Mouse (Mus musculus): Measurements from ENCODE around the gene Upf3b. TPM values are rescaled to one million over a fixed set of nuclear protein-coding genes. Genes with fewer than 3 reads are reported as not detected.
A peak's percentile ranks its signal among the peaks of the same experiment; 100 is the strongest.
"Not testable (repeated sequence)": the region's sequence is repeated elsewhere in the genome, so short reads cannot be mapped to it uniquely, and the experiment has no call there.

The Upf3b gene
- polyA plus RNA-seq, 1 experiment from 2014 or later = 14.2 TPM

- Histone ChIP-seq H3K27ac (ENCODE audit: low read length) (peak within 1 kb of the TSS; percentile 91), H3K4me2 (ENCODE audit: low read depth, low read length) (peak within 1 kb of the TSS; percentile 65), H3K9ac (ENCODE audit: low read depth, low read length) (peak within 1 kb of the TSS; percentile 74), H3K4me1 (ENCODE audit: control insufficient read depth, insufficient read depth, low read length) (no peaks in the 10 kb centered on the region), H3K36me3 (ENCODE audit: control insufficient read depth, insufficient read depth, low read length) (no peaks in the 10 kb centered on the region), H3K9me3 (ENCODE audit: control insufficient read depth, low read length) (no peaks in the 10 kb centered on the region), H3K27me3 (replicated peaks; ENCODE audit: control insufficient read depth, insufficient read depth, low read length) (no peaks in the 10 kb centered on the region), H3K4me3 (ENCODE audit: low read length) (peak within 1 kb of the TSS; percentile 56)
- WGBS = 9% methylated on average over 38 of the region's 38 CpGs
- peak; percentile 94 for ATAC-seq
These were observed 25.0 kb downstream of the Upf3b start, which contains the start of gene Rpl39 for GRCm38 (mm10) chrX:37084927-37085660. TSS of gene Rpl39 (minus strand) at chrX:37085402.

- peak; percentile 40 for ATAC-seq
- peak overlapping the region; percentile 91 for H3K27ac ChIP-seq (ENCODE audit: low read length)
- H3K9me3 ChIP-seq (ENCODE audit: control insufficient read depth, low read length) = no peaks in the 10 kb centered on the region
- WGBS = 11% methylated on average over 19 of the region's 19 CpGs
- no peaks in the 10 kb centered on the region for H3K27me3 ChIP-seq (replicated peaks; ENCODE audit: control insufficient read depth, insufficient read depth, low read length)
- peak overlapping the region; percentile 74 for H3K9ac ChIP-seq (ENCODE audit: low read depth, low read length)
- peak overlapping the region; percentile 56 for H3K4me3 ChIP-seq (ENCODE audit: low read length)
- no peaks in the 10 kb centered on the region for H3K4me1 ChIP-seq (ENCODE audit: control insufficient read depth, insufficient read depth, low read length)
- H3K4me2 ChIP-seq (ENCODE audit: low read depth, low read length) = peak overlapping the region; percentile 65
- H3K36me3 ChIP-seq (ENCODE audit: control insufficient read depth, insufficient read depth, low read length) = no peaks in the 10 kb centered on the region
These were observed 25.7 kb downstream of the Upf3b start for GRCm38 (mm10) chrX:37084318-37084926.

GRCm38 (mm10) chrX:37081194-37081593 lies 28.9 kb downstream of the Upf3b start:
- H3K4me1 ChIP-seq (ENCODE audit: control insufficient read depth, insufficient read depth, low read length) = no peaks in the 10 kb centered on the region
- WGBS = 53% methylated on average over 6 of the region's 6 CpGs
- H3K9me3 ChIP-seq (ENCODE audit: control insufficient read depth, low read length) = no peaks in the 10 kb centered on the region
- no peak overlapping the region for H3K27ac ChIP-seq (ENCODE audit: low read length)
- no peak for ATAC-seq
- H3K4me3 ChIP-seq (ENCODE audit: low read length) = no peak overlapping the region
- H3K27me3 ChIP-seq (replicated peaks; ENCODE audit: control insufficient read depth, insufficient read depth, low read length) = no peaks in the 10 kb centered on the region
- H3K36me3 ChIP-seq (ENCODE audit: control insufficient read depth, insufficient read depth, low read length) = no peaks in the 10 kb centered on the region
- no peak overlapping the region for H3K9ac ChIP-seq (ENCODE audit: low read depth, low read length)
- H3K4me2 ChIP-seq (ENCODE audit: low read depth, low read length) = no peak overlapping the region

- not testable (repeated sequence) for H3K27me3 ChIP-seq (replicated peaks; ENCODE audit: control insufficient read depth, insufficient read depth, low read length); H3K9ac ChIP-seq (ENCODE audit: low read depth, low read length); H3K4me2 ChIP-seq (ENCODE audit: low read depth, low read length); H3K4me3 ChIP-seq (ENCODE audit: low read length); H3K9me3 ChIP-seq (ENCODE audit: control insufficient read depth, low read length); H3K4me1 ChIP-seq (ENCODE audit: control insufficient read depth, insufficient read depth, low read length); H3K27ac ChIP-seq (ENCODE audit: low read length); ATAC-seq; H3K36me3 ChIP-seq (ENCODE audit: control insufficient read depth, insufficient read depth, low read length)
- 64% methylated on average over 3 of the region's 4 CpGs for WGBS
These were observed 29.8 kb downstream of the Upf3b start for GRCm38 (mm10) chrX:37080345-37080744.

GRCm38 (mm10) chrX:37076651-37077050 lies 33.5 kb downstream of the Upf3b start:
- H3K4me3 ChIP-seq (ENCODE audit: low read length) = no peak overlapping the region
- no peak for ATAC-seq
- H3K27ac ChIP-seq (ENCODE audit: low read length) = no peak overlapping the region
- H3K9me3 ChIP-seq (ENCODE audit: control insufficient read depth, low read length) = no peaks in the 10 kb centered on the region
- no peaks in the 10 kb centered on the region for H3K4me1 ChIP-seq (ENCODE audit: control insufficient read depth, insufficient read depth, low read length)
- H3K4me2 ChIP-seq (ENCODE audit: low read depth, low read length) = no peak overlapping the region
- H3K9ac ChIP-seq (ENCODE audit: low read depth, low read length) = no peak overlapping the region
- no peaks in the 10 kb centered on the region for H3K36me3 ChIP-seq (ENCODE audit: control insufficient read depth, insufficient read depth, low read length)
- H3K27me3 ChIP-seq (replicated peaks; ENCODE audit: control insufficient read depth, insufficient read depth, low read length) = no peaks in the 10 kb centered on the region
- WGBS = 69% methylated on average over 8 of the region's 8 CpGs

- H3K27me3 ChIP-seq (replicated peaks; ENCODE audit: control insufficient read depth, insufficient read depth, low read length) = no peaks in the 10 kb centered on the region
- ATAC-seq = 0 out of 2 replicates have a peak, but pooled peaks have one; percentile 18
- WGBS = 33% methylated on average over 9 of the region's 9 CpGs
- H3K4me2 ChIP-seq (ENCODE audit: low read depth, low read length) = no peak overlapping the region
- no peak overlapping the region for H3K9ac ChIP-seq (ENCODE audit: low read depth, low read length)
- H3K27ac ChIP-seq (ENCODE audit: low read length) = no peak overlapping the region
- no peaks in the 10 kb centered on the region for H3K9me3 ChIP-seq (ENCODE audit: control insufficient read depth, low read length)
- H3K4me1 ChIP-seq (ENCODE audit: control insufficient read depth, insufficient read depth, low read length) = no peaks in the 10 kb centered on the region
- no peak overlapping the region for H3K4me3 ChIP-seq (ENCODE audit: low read length)
- H3K36me3 ChIP-seq (ENCODE audit: control insufficient read depth, insufficient read depth, low read length) = no peaks in the 10 kb centered on the region
These were observed 35.7 kb downstream of the Upf3b start for GRCm38 (mm10) chrX:37074262-37074892.

- H3K4me2 ChIP-seq (ENCODE audit: low read depth, low read length) = no peak overlapping the region
- H3K4me1 ChIP-seq (ENCODE audit: control insufficient read depth, insufficient read depth, low read length) = no peaks in the 10 kb centered on the region
- no peak overlapping the region for H3K9ac ChIP-seq (ENCODE audit: low read depth, low read length)
- H3K9me3 ChIP-seq (ENCODE audit: control insufficient read depth, low read length) = no peaks in the 10 kb centered on the region
- no peak overlapping the region for H3K27ac ChIP-seq (ENCODE audit: low read length)
- no peak for ATAC-seq
- no peaks in the 10 kb centered on the region for H3K36me3 ChIP-seq (ENCODE audit: control insufficient read depth, insufficient read depth, low read length)
- 82% methylated on average over 5 of the region's 5 CpGs for WGBS
- H3K27me3 ChIP-seq (replicated peaks; ENCODE audit: control insufficient read depth, insufficient read depth, low read length) = no peaks in the 10 kb centered on the region
- H3K4me3 ChIP-seq (ENCODE audit: low read length) = no peak overlapping the region
These were observed 41.4 kb downstream of the Upf3b start for GRCm38 (mm10) chrX:37068766-37069165.

- no peak for ATAC-seq
- H3K27me3 ChIP-seq (replicated peaks; ENCODE audit: control insufficient read depth, insufficient read depth, low read length) = no peaks in the 10 kb centered on the region
- WGBS = 77% methylated on average over 3 of the region's 3 CpGs
These were observed 42.8 kb downstream of the Upf3b start for GRCm38 (mm10) chrX:37067299-37067698.

GRCm38 (mm10) chrX:37063902-37064301 lies 46.2 kb downstream of the Upf3b start:
- 77% methylated on average over 9 of the region's 9 CpGs for WGBS
- H3K9ac ChIP-seq (ENCODE audit: low read depth, low read length) = no peak overlapping the region
- no peak overlapping the region for H3K4me3 ChIP-seq (ENCODE audit: low read length)

More at GRCm38 (mm10) chrX:37067299-37067698, 42.8 kb downstream of the Upf3b start:
- Histone ChIP-seq H3K9me3 (ENCODE audit: control insufficient read depth, low read length) (no peaks in the 10 kb centered on the region), H3K9ac (ENCODE audit: low read depth, low read length) (no peak overlapping the region), H3K36me3 (ENCODE audit: control insufficient read depth, insufficient read depth, low read length) (no peaks in the 10 kb centered on the region), H3K4me2 (ENCODE audit: low read depth, low read length) (no peak overlapping the region), H3K4me3 (ENCODE audit: low read length) (no peak overlapping the region), H3K4me1 (ENCODE audit: control insufficient read depth, insufficient read depth, low read length) (no peaks in the 10 kb centered on the region), H3K27ac (ENCODE audit: low read length) (no peak overlapping the region)

More at GRCm38 (mm10) chrX:37063902-37064301, 46.2 kb downstream of the Upf3b start:
- H3K4me2 ChIP-seq (ENCODE audit: low read depth, low read length) = no peak overlapping the region
- no peak for ATAC-seq
- H3K36me3 ChIP-seq (ENCODE audit: control insufficient read depth, insufficient read depth, low read length) = no peaks in the 10 kb centered on the region
- H3K9me3 ChIP-seq (ENCODE audit: control insufficient read depth, low read length) = no peaks in the 10 kb centered on the region
- H3K27ac ChIP-seq (ENCODE audit: low read length) = no peak overlapping the region
- no peaks in the 10 kb centered on the region for H3K4me1 ChIP-seq (ENCODE audit: control insufficient read depth, insufficient read depth, low read length)
- no peaks in the 10 kb centered on the region for H3K27me3 ChIP-seq (replicated peaks; ENCODE audit: control insufficient read depth, insufficient read depth, low read length)

Measured in intestine, embryonic 16.5 days (tissue).